Mouse (Mus musculus): ENCODE data around the gene Ccdc9b.

Ccdc9b gene

GRCm38 (mm10) chr2:118708472-118708871, 54.0 kb downstream of the Ccdc9b start:
- Histone ChIP-seq H3K27me3 (ENCODE audit: insufficient read depth, low read length) (peaks cover 100% of the 10 kb centered on the region), H3K4me3 (replicated peaks; ENCODE audit: low read length) (no peak overlapping the region), H3K4me1 (replicated peaks; ENCODE audit: low read depth, low read length) (peaks cover 21% of the 10 kb centered on the region), H3K9me3 (ENCODE audit: low read length) (0 out of 2 replicates have a peak, but pooled peaks cover 5% of the 10 kb centered on the region), H3K36me3 (ENCODE audit: insufficient read depth, low read length) (no peaks in the 10 kb centered on the region)
- TF ChIP-seq CTCF (conservative IDR thresholded peaks at IDR 0.05; ENCODE audit: low read length) (no peak), POU5F1 (IDR thresholded peaks at IDR 0.05; ENCODE audit: borderline replicate concordance, low read length) (no peak), NANOG (IDR thresholded peaks at IDR 0.05; ENCODE audit: borderline replicate concordance, low read length) (no peak)

GRCm38 (mm10) chr2:118706436-118706835, 56.0 kb downstream of the Ccdc9b start:
- Histone ChIP-seq H3K4me1 (replicated peaks; ENCODE audit: low read depth, low read length) (peaks cover 30% of the 10 kb centered on the region), H3K27me3 (ENCODE audit: insufficient read depth, low read length) (peaks cover 100% of the 10 kb centered on the region), H3K4me3 (replicated peaks; ENCODE audit: low read length) (no peak overlapping the region), H3K9me3 (ENCODE audit: low read length) (0 out of 2 replicates have a peak, but pooled peaks cover 5% of the 10 kb centered on the region), H3K36me3 (ENCODE audit: insufficient read depth, low read length) (no peaks in the 10 kb centered on the region)
- TF ChIP-seq NANOG (IDR thresholded peaks at IDR 0.05; ENCODE audit: borderline replicate concordance, low read length): no peak

All from E14TG2a.4 (cell line).